Mouse (Mus musculus) liver, embryonic 14.5 days (tissue): ENCODE measurements around the gene Fam129a.

ENCODE experiments used
- CTCF ChIP-seq: IDR thresholded peaks from 2 replicates; pipeline ENCODE4 v1.5.1; 2016; ENCODE audit warnings: antibody characterized with exemption, low read depth, control low read depth
- EP300 ChIP-seq: IDR thresholded peaks from 2 replicates; pipeline ENCODE4 v1.6.1; 2016; ENCODE audit warnings: antibody characterized with exemption, low read depth

DNA sequence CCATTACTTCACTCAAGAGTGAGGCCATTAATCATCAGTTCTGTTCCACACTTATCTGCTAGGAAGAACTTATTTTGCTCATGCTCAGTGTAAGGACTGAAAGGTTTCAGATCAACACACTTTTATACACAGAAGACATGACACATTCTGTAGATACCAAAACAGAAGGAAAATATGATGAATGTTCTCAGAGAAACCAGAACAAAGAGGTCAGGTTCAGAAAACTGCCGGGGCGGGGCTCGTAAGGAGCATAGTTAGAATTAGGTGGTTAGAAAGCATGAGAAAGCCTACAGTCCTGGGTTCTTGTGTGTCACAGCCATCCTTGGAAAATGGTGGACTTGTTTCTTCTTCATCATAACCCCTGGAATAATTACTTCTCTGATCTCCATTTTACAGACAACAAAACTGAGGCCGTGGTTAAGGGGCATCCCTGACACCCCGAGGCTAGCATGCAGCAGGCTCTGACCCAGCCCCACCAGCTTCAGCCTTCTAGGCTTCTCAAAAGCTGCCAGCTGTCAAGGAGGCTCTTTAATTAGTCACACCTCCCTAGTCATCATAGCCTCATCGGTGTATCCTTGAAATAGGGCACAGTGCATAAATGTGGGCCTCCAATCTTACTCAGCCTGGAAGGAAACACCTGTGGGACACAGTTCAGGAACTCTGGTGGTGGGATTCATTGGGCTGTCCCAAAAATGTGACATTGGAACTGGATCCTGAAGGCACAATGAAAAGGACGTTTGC is 127.1 kb downstream of the Fam129a start:
- no peak for TF ChIP-seq CTCF
- TF ChIP-seq EP300 = no peak
